Mouse (Mus musculus) layer of hippocampus, adult 9-10 months (tissue): ENCODE data around the gene Iqgap2.

Experiments
- DNase-seq: peaks from one replicate; pipeline ENCODE4 v3.0.0; 2022; ENCODE audit warnings: low spot score

The Iqgap2 gene

GRCm38 (mm10) chr13:95884455-95884854 is 7.3 kb downstream of the Iqgap2 start:
- DNase-seq, result no peak

- DNase-seq, result no peak
Measured at GRCm38 (mm10) chr13:95882001-95882400, 9.7 kb downstream of the Iqgap2 start.

GRCm38 (mm10) chr13:95881427-95881826 is 10.3 kb downstream of the Iqgap2 start:
- DNase-seq, result no peak

- DNase-seq, result no peak
Measured at GRCm38 (mm10) chr13:95880633-95881032, 11.1 kb downstream of the Iqgap2 start.

DNA sequence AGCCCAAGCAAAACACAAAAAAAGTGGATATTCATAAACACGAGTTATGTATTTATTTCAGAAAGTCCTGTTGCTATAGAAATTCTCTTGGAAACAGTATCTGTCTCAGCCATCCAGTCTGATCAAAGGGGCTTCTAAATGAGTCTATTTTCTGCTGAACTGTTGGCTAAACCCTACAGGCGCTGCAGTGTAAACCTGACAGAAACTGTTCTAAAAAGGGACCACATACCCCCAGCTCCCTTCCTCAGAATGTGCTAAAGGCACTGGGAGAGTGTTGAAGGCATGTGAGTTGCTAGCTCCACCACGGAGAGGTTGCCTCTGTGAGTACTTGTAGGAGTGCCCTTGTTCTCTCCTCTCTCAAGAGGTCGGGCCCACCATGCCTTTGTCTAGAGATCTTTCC is 19.7 kb downstream of the Iqgap2 start:
- no peak for DNase-seq

DNA sequence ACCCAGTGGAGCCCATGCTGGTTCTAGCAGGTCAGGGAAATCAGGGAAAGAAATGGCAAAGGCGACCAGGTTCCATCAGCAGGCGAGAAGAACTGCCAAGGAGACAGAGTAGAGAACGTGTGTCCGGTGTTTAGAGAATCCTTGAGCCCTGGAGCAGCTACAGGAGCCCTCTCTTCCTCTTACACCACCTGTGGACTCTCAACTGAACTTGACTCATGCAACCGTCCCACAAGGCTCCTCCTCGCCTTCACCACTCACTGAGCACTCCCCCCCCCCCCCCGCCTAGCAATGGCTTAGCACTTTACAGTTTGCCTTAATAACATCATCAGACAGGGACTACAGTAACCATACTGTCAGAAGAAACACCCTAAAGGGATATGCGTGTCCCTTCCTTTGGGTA is 21.1 kb downstream of the Iqgap2 start:
- no peak for DNase-seq

DNA sequence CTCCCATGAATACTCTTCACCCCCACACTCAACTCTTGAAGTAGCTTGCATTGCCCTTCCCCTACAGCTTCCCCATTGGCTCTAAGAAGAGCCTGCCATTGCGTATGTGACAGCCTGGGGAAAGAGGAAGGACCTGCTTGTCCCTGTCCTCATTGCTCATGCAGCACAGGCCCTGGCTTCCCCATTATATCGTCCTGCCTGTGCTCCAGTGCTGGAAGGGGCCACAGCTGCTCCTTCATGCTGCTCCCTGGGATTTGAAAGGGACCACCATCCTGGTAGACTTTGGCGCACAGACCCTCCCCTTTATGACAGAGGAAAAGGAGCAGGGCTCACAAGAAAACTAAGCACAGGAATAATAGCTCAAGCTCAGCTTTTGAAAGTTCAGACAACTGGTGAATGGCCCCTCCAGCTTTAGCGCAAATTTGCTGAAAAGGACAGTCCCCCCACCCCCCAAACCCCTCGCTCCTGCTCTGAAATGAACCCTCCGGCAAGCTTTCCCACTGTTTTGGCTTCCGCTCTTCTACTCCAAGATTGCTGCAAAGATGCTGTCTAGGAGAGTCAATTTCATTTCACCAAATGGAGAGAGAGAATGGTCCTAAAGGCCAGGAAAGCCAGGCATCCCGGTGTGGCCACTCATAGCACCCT is 22.7 kb downstream of the Iqgap2 start:
- DNase-seq, result no peak

GRCm38 (mm10) chr13:95862201-95862600 is 29.5 kb downstream of the Iqgap2 start:
- no peak for DNase-seq

DNA sequence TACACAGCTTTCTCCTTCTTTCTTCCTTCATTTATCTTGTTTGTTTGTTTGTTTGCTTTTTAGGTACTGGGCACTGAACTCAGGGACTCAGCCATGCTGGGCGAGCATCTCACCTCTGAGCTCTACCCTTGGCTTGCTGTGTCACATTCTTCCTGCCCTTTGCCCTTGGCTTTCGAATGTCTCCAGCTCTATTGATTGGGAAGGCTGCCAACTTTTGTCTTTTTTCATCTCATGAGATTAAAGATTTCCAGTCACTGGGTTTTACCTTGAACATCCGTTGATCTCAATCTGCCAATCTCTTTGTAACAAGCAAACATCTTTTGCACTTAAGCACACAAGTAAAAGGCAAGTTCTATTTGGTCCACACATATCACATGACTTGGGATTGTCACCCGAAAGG is 32.5 kb downstream of the Iqgap2 start:
- no peak for DNase-seq

DNA sequence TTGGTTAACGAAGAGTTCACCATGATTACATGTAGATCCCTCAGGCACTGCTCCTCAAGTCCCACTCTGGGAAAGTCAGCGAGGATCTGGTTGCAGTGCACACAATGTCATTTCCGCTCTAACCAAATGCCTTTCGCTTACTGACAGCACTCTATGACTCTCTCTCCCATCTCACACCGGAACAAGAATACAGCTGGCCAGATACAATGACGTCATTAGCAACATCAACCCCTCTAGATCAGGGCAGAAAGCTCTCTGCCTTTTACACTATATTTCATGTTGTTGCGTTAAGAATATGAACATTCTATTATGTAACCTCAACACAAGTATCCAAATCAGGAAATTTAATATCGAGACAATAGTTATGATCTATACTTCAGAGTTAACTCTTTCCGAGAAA is 32.9 kb downstream of the Iqgap2 start:
- DNase-seq, result no peak

GRCm38 (mm10) chr13:95855537-95855936 is 36.2 kb downstream of the Iqgap2 start:
- DNase-seq, result no peak

- no peak for DNase-seq
Measured at GRCm38 (mm10) chr13:95851611-95852010, 40.1 kb downstream of the Iqgap2 start.

GRCm38 (mm10) chr13:95850451-95850850 is 41.3 kb downstream of the Iqgap2 start:
- no peak for DNase-seq

GRCm38 (mm10) chr13:95849501-95850007 is 42.2 kb downstream of the Iqgap2 start:
- no peak for DNase-seq

GRCm38 (mm10) chr13:95846364-95846763 is 45.4 kb downstream of the Iqgap2 start:
- DNase-seq, result no peak

- no peak for DNase-seq
Measured at GRCm38 (mm10) chr13:95844950-95845349, 46.8 kb downstream of the Iqgap2 start.

GRCm38 (mm10) chr13:95843411-95844026 is 48.2 kb downstream of the Iqgap2 start:
- DNase-seq, result no peak

- no peak for DNase-seq
Measured at GRCm38 (mm10) chr13:95842803-95843202, 48.9 kb downstream of the Iqgap2 start.

GRCm38 (mm10) chr13:95841946-95842345 is 49.8 kb downstream of the Iqgap2 start:
- no peak for DNase-seq

GRCm38 (mm10) chr13:95836944-95837343 is 54.8 kb downstream of the Iqgap2 start:
- no peak for DNase-seq

DNA sequence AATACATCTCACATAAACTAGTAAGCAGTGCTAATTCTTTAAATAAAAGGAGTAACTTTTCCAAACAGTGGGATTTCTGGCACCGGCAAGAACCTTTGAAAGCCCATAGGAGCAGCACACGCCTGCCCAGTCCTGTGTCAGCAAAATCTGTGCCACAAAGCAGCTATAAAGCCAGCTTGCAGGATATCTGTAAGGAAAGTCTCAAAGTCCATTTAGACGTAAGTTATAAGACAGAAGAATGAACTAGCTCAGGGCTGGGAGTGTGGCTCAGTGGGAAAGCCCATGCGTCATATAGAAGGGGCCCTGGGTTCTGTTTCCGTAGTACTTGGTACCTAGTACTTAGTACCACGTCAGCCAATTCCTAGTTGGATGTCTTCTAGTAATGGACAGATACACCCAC is 58.2 kb downstream of the Iqgap2 start:
- no peak for DNase-seq

GRCm38 (mm10) chr13:95832712-95833111 is 59.0 kb downstream of the Iqgap2 start:
- DNase-seq, result no peak

GRCm38 (mm10) chr13:95831760-95832159 is 60.0 kb downstream of the Iqgap2 start:
- no peak for DNase-seq
